Mouse (Mus musculus) bone marrow macrophage, adult 2 months (primary cell): Measurements from ENCODE around the gene Mapk1ip1l.

Experiments used
- CTCF ChIP-seq: IDR thresholded peaks from 2 replicates; pipeline ENCODE4 v1.5.1; 2012; ENCODE audit warnings: low read depth, mild to moderate bottlenecking, low read length, moderate library complexity
- POLR2A ChIP-seq: IDR thresholded peaks from 2 replicates; pipeline ENCODE4 v1.6.1; 2012; ENCODE audit warnings: mild to moderate bottlenecking, low read depth, low read length, borderline replicate concordance

DNA sequence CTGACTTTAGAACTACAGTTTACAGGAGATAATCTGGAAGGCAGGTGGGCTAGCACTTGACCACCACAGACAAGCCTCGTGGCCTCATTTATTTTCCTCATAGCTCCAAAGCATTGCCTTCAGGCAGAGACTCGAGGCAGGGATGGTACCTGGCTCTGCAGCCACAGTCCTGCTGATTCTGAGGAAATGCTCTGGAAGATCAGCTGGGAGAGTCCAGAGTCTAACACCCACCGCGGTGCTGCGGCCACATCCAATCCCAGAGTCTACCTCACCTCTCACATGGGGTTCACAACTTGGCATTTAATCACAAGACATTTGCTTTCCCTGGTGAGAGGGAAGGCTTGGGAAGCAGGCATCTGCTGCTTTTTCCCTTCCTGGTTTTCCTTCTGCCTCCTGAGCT is 56.9 kb downstream of the Mapk1ip1l start:
- no peak for TF ChIP-seq CTCF
- no peak for TF ChIP-seq POLR2A
